Mouse (Mus musculus): Measurements from ENCODE around the gene Epha10. TPM values are rescaled to one million over a fixed set of nuclear protein-coding genes. Genes with fewer than 3 reads are reported as not detected.

Gene Epha10
- polyA plus RNA-seq (2014; fragmentation: Illumina TruSeq; extraction: RNeasy Lipid Tissue Mini Kit (QIAGEN cat#74804); ENCODE audit: low read depth, low replicate concordance) = not detected

DNA sequence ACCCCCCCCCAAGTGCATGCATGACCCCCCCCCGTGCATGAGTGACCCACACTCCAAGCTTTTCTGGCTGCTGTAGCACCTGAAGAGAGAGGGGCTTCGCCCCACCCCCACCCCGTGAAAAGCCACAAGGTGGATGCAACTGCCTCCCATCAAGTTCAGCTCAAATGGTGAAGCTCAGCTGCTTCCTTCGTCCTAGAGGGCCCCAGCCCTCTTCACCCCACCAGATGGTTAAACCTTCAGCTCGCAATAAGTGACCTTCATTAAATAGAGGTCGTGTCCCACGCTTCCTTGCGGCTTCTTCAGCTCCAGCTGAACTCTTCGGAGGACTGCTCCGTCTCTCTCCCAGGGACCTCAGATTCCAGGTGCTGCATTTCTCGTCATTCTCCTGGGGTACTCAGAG is at the start of gene Epha10:
TSS of gene Epha10 (plus strand) at position 301 of the 400 bp plus-strand sequence.

DNA sequence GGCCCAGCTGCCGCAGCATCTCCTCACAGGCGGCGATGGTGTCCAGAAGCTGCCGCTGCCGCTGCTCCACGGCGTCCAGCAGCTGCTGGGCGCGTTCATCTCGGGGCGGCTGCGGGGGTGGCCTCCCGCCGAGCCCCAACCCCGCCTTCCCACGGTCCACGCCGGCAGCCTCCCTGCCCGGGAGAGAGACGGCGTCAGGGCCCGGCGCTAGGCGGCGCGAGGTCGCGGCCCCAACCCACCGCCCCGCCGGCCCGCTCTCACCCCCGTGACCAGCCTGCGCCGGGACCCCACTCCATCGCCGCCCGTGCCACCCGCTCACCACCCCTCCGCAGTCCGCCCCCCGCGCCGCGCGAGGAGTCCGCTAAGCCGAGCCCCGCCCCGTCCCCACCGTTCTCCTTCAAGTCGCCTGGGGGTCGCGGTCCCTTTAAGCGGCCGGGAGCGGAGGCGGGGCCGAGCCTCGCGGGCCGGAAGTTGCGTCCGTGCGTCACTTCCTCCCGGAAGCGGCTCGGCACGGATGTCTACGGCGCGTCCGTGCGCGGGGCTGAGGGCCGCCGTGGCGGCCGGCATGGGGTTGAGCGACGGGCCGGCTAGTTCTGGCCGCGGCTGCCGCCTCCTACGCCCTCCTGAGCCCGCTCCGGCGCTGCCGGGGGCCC is 30.3 kb upstream of the Epha10 start, which contains the start of gene Yrdc:
TSS of gene Yrdc (plus strand) at position 419 of the 653 bp plus-strand sequence.

DNA sequence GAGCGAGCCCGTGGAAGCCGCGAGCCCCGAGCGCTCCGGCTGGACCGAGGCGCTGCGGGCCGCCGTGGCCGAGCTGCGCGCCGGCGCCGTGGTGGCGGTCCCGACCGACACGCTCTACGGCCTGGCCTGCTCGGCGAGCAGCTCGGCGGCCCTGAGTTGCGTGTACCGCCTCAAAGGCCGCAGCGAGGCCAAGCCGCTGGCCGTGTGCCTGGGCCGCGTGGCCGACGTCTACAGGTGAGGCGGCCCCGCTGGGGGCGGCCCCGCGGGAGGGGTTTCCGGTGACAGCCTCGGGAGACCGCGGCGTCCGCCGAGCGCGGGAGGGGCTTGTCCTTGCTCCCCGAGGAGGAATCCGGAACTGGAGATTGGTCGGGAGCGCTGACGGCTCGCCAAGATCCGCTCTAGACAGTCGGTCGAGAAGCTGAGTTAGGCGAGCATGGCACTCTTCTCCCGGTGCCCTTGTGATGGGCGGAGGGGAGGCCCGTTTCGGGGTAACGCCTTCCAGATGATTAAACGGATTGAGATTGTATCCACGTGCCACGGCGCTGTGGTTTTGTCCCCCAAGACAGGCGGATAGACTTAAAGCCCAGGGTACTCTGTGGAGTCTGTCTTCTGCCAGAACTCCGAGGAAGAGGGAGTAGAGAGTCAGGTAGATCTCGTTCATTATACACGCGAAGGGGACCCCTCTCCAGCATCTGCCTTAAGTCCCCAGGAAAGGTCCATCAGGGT is 29.6 kb upstream of the Epha10 start, which contains the start of gene 1110065P20Rik:
TSS of gene 1110065P20Rik (minus strand) at position 264 of the 726 bp plus-strand sequence.

DNA sequence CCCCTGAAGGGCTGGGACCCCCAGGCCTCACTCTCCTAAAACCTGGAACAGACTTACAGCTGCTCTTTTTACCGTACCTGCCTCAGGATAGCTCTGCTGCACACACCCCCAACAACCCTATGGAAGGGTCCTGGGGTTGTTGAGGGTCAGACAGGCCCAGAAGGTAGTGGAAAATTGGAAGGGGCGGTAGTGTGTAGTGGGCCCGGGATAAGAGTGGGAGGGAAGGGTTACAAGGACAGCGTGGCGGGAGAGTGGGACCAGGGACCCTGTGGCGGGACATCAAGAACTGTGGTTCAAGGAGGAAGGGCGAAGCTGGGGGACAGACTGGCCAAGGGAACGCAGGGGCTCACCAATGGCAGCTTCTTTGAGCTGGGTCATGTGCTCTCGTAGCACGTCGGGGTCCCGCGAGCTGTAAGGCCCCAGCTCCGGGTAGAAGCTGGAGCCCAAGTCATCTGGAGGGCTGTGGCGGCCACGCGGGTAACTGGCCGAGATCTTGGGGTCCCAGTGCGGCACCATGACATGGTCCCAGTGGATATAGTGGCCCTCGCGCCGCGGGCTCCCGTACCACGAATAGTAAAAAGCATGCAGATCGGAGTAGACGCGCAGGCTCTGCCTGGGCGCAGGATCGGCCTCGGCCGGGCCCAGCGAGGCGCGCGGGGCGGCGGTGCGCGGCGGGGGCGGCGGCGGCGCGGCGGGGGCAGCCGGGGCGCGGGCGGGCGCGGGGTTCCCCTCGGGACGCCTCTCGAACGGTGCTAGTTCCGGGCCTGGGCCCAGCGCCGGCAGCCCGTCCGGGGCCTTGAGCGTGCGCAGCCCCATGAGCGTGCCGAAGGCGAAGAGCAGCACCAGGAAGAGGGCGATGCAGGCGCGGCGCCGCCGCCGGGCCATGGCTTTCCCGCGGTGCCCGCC is 19.2 kb upstream of the Epha10 start, which contains the start of gene Maneal:
TSS of gene Maneal (minus strand) at position 889 of the 906 bp plus-strand sequence.

DNA sequence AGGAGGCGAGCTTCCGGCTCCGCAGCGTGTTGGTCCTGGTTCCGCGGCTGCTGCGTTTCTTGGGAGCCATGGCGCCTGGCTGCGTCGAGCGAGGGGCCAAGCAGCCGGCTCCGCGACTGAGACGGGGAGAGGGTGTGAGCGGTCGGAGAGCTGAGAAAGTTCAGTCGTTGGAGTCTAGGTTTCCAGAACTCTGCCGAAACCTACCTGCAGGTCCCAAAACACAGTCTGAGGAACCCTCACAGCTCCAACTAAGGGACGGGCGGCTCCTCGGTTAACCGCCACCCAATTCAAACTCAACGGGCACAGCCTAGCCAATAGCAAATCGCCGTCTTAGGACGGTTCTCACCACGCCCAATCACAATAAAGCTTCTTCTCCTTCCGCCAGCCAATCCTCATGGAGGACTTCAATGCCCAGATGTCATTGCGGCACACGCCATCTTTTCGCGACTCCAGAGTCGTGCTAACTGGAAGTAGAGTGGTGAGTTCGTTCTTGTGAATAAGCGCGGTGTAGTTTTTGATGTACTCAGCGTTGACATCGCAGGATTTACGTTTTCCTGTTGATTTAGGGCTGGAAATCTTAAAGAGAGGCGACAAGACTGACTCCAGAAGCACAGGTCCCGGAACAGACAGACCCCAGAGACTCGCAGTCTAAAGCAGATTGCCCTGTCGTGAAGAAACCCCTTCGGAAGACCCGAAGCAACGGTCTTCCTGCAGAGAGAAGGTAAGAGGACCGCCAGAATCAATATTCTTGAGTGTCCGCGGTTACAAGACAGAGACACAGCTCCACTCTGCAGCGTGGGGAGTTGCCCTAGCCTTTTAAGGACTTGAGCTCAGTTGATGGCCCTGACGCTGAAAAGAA is 56.1 kb downstream of the Epha10 start, which contains the start of gene 9930104L06Rik:
TSS of gene 9930104L06Rik (plus strand) at position 436 of the 859 bp plus-strand sequence.

DNA sequence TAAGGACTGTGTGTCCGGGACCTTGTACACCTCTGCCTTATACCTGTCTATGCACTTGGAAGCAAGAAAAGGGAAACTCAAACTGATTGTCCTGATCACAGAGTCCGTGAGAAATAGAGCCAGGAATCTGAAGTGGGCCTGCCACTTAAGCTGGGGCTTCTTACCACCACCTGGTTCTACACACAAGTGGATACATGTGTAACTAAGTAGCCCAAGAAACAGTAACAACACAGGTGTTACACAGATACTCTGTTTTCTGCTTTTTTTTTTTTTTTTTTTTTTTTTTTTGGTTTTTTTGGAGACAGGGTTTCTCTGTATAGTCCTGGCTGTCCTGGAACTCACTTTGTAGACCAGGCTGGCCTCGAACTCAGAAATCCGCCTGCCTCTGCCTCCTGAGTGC is 58.5 kb downstream of the Epha10 start, which contains the start of gene Cdca8:
TSS of gene Cdca8 (minus strand) at position 101 of the 400 bp plus-strand sequence.

Other genes starting within 250 kb of the Epha10 start
- not detected for gene Pou3f1, start 224.1 kb upstream of the Epha10 start, polyA plus RNA-seq (2014; fragmentation: Illumina TruSeq; extraction: RNeasy Lipid Tissue Mini Kit (QIAGEN cat#74804); ENCODE audit: low read depth, low replicate concordance)
- 18.4 TPM for gene Utp11, start 187.3 kb upstream of the Epha10 start, polyA plus RNA-seq (2014; fragmentation: Illumina TruSeq; extraction: RNeasy Lipid Tissue Mini Kit (QIAGEN cat#74804); ENCODE audit: low read depth, low replicate concordance)
- gene Fhl3, start 180.2 kb upstream of the Epha10 start, polyA plus RNA-seq (2014; fragmentation: Illumina TruSeq; extraction: RNeasy Lipid Tissue Mini Kit (QIAGEN cat#74804); ENCODE audit: low read depth, low replicate concordance) = 5.1 TPM
- gene Sf3a3, start 166.1 kb upstream of the Epha10 start, polyA plus RNA-seq (2014; fragmentation: Illumina TruSeq; extraction: RNeasy Lipid Tissue Mini Kit (QIAGEN cat#74804); ENCODE audit: low read depth, low replicate concordance) = 25.4 TPM
- 14.0 TPM for gene Inpp5b, start 139.0 kb upstream of the Epha10 start, polyA plus RNA-seq (2014; fragmentation: Illumina TruSeq; extraction: RNeasy Lipid Tissue Mini Kit (QIAGEN cat#74804); ENCODE audit: low read depth, low replicate concordance)
- 9.6 TPM for gene Mtf1, start 78.8 kb upstream of the Epha10 start, polyA plus RNA-seq (2014; fragmentation: Illumina TruSeq; extraction: RNeasy Lipid Tissue Mini Kit (QIAGEN cat#74804); ENCODE audit: low read depth, low replicate concordance)
- gene Yrdc, start 30.2 kb upstream of the Epha10 start, polyA plus RNA-seq (2014; fragmentation: Illumina TruSeq; extraction: RNeasy Lipid Tissue Mini Kit (QIAGEN cat#74804); ENCODE audit: low read depth, low replicate concordance) = 25.6 TPM
- 20.3 TPM for gene 1110065P20Rik, start 29.7 kb upstream of the Epha10 start, polyA plus RNA-seq (2014; fragmentation: Illumina TruSeq; extraction: RNeasy Lipid Tissue Mini Kit (QIAGEN cat#74804); ENCODE audit: low read depth, low replicate concordance)
- 0.42 TPM for gene Maneal, start 18.7 kb upstream of the Epha10 start, polyA plus RNA-seq (2014; fragmentation: Illumina TruSeq; extraction: RNeasy Lipid Tissue Mini Kit (QIAGEN cat#74804); ENCODE audit: low read depth, low replicate concordance)
- gene 9930104L06Rik, start 56.1 kb downstream of the Epha10 start, polyA plus RNA-seq (2014; fragmentation: Illumina TruSeq; extraction: RNeasy Lipid Tissue Mini Kit (QIAGEN cat#74804); ENCODE audit: low read depth, low replicate concordance) = 9.6 TPM
- 0.55 TPM for gene Cdca8, start 58.4 kb downstream of the Epha10 start, polyA plus RNA-seq (2014; fragmentation: Illumina TruSeq; extraction: RNeasy Lipid Tissue Mini Kit (QIAGEN cat#74804); ENCODE audit: low read depth, low replicate concordance)
- gene Rspo1, start 105.5 kb downstream of the Epha10 start, polyA plus RNA-seq (2014; fragmentation: Illumina TruSeq; extraction: RNeasy Lipid Tissue Mini Kit (QIAGEN cat#74804); ENCODE audit: low read depth, low replicate concordance) = 4.4 TPM
- 52.7 TPM for gene Gnl2, start 135.7 kb downstream of the Epha10 start, polyA plus RNA-seq (2014; fragmentation: Illumina TruSeq; extraction: RNeasy Lipid Tissue Mini Kit (QIAGEN cat#74804); ENCODE audit: low read depth, low replicate concordance)
- gene Dnali1, start 184.8 kb downstream of the Epha10 start, polyA plus RNA-seq (2014; fragmentation: Illumina TruSeq; extraction: RNeasy Lipid Tissue Mini Kit (QIAGEN cat#74804); ENCODE audit: low read depth, low replicate concordance) = not detected
- 8.0 TPM for gene Snip1, start 185.8 kb downstream of the Epha10 start, polyA plus RNA-seq (2014; fragmentation: Illumina TruSeq; extraction: RNeasy Lipid Tissue Mini Kit (QIAGEN cat#74804); ENCODE audit: low read depth, low replicate concordance)
- gene Meaf6, start 204.2 kb downstream of the Epha10 start, polyA plus RNA-seq (2014; fragmentation: Illumina TruSeq; extraction: RNeasy Lipid Tissue Mini Kit (QIAGEN cat#74804); ENCODE audit: low read depth, low replicate concordance) = 30.6 TPM
- 3.4 TPM for gene Zc3h12a, start 246.9 kb downstream of the Epha10 start, polyA plus RNA-seq (2014; fragmentation: Illumina TruSeq; extraction: RNeasy Lipid Tissue Mini Kit (QIAGEN cat#74804); ENCODE audit: low read depth, low replicate concordance)